Mouse (Mus musculus) hindbrain, embryonic 11.5 days (tissue): ENCODE measurements at regions not wholly inside any gene's neighbourhood (a gene's known extent, or its start where the extent isn't known, plus 50 kb on each side); places are given as distances from the start of the nearest gene placed in this dataset.

Source experiments
- ATAC-seq: fragments of 200-750 bp; cut with Nextera tagmentation; 2 replicates; pipeline ENCODE4 v1.8.0; 2017; ENCODE audit warnings: mild to moderate bottlenecking, moderate TSS enrichment, moderate library complexity; ENCODE audit not compliant: low FRiP score
- DNase-seq: peaks from one replicate; pipeline ENCODE4 v3.0.0-alpha.2; 2015; ENCODE audit warnings: low spot score
- H3K27ac ChIP-seq: fragments of 300-500 bp; sonication (generic); 2 replicates; pipeline ENCODE4 v1.5.1; 2014; ENCODE audit warnings: mild to moderate bottlenecking, low read depth, low read length
- H3K27me3 ChIP-seq: fragments of 300-500 bp; sonication (generic); 2 replicates; pipeline ENCODE4 v1.6.1; 2014; ENCODE audit warnings: mild to moderate bottlenecking, low read length, moderate library complexity, mixed read lengths; ENCODE audit not compliant: control insufficient read depth, insufficient read depth
- H3K36me3 ChIP-seq: fragments of 300-500 bp; sonication (generic); 2 replicates; pipeline ENCODE4 v1.6.1; 2014; ENCODE audit warnings: mild to moderate bottlenecking, low read length, moderate library complexity, mixed read lengths; ENCODE audit not compliant: control insufficient read depth, insufficient read depth
- H3K4me1 ChIP-seq: fragments of 300-500 bp; sonication (generic); replicated peaks from 2 replicates; pipeline ENCODE4 v1.6.1; 2014; ENCODE audit warnings: low read length, mixed read lengths; ENCODE audit not compliant: control insufficient read depth, insufficient read depth
- H3K4me2 ChIP-seq: fragments of 300-500 bp; sonication (generic); replicated peaks from 2 replicates; pipeline ENCODE4 v1.6.1; 2014; ENCODE audit warnings: mild to moderate bottlenecking, low read depth, low read length
- H3K4me3 ChIP-seq: fragments of 300-500 bp; sonication (generic); 2 replicates; pipeline ENCODE4 v1.5.1; 2014; ENCODE audit warnings: low read depth, low read length
- H3K9ac ChIP-seq: fragments of 300-500 bp; sonication (generic); 2 replicates; pipeline ENCODE4 v1.6.1; 2014; ENCODE audit warnings: low read depth, low read length
- H3K9me3 ChIP-seq: fragments of 300-500 bp; sonication (generic); 2 replicates; pipeline ENCODE4 v1.6.1; 2016; ENCODE audit warnings: low read length; ENCODE audit not compliant: control insufficient read depth
- WGBS: fragments of 180-500 bp; shearing (Covaris S2); extraction: QIAGEN DNeasy Blood & Tissue Kit; methylation state at CpG from one replicate; pipeline ENCODE4 v1.1.7; 2014; 5-methylcytosine and 5-hydroxymethylcytosine counted together

DNA sequence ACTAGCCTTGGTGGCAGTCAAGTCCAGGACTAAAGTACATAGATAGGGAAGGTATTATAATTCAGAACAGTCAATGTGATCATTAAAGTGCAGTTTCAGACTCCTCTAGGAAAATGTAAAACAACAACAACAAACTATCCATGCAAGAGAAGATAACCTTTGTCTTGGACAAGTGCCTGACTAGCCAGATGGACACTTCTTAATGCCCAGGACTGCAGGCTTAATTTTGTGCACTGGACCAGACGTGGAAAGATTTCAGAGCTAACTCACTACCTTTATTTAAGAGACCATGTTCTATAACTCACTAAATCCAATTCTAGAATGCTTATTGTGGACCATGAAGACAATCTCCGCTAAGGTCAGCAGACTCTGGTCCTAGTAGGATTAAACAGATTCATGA, 215.6 kb upstream of the Stxbp5 start:
- Histone ChIP-seq H3K27me3 (no peaks in the 10 kb centered on the region), H3K9ac (no peak overlapping the region), H3K27ac (no peak overlapping the region), H3K4me2 (no peak overlapping the region), H3K9me3 (no peaks in the 10 kb centered on the region), H3K4me1 (no peaks in the 10 kb centered on the region), H3K4me3 (no peak overlapping the region), H3K36me3 (no peaks in the 10 kb centered on the region)
- 83% methylated on average over 2 of the region's 2 CpGs for WGBS
- ATAC-seq, result no peak
- no peak for DNase-seq

- H3K4me1 ChIP-seq, result no peaks in the 10 kb centered on the region
Observed at GRCm38 (mm10) chr10:10113256-10113655, 212.4 kb upstream of the Stxbp5 start.

DNA sequence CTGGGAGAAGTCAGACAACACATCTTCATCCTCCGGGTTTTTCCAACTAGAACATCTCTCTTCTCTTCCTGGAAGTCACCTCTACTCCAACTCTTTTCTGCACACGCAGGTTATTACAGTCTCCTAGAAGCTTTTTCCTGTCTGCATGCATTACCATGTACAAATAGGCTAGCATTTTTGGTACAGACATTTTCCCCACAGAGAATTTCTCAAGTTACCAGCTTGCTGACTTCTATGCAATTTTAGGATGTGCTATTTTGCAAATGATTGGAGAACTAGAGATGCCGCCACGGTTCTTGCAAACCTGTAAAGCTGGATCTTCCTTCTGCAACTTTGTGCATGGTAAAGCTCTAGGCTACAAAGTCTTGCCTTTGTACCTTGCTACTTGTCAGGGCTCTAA, 210.2 kb upstream of the Stxbp5 start:
- ATAC-seq (no peak), DNase-seq (no peak)
- no peaks in the 10 kb centered on the region for H3K36me3 ChIP-seq
- H3K9me3 ChIP-seq, result no peaks in the 10 kb centered on the region
- H3K27me3 ChIP-seq, result no peaks in the 10 kb centered on the region
- H3K4me3 ChIP-seq, result no peak overlapping the region
- WGBS, result 91% methylated on average over 4 of the region's 4 CpGs
- no peaks in the 10 kb centered on the region for H3K4me1 ChIP-seq
- H3K27ac ChIP-seq, result no peak overlapping the region
- no peak overlapping the region for H3K9ac ChIP-seq
- H3K4me2 ChIP-seq, result no peak overlapping the region

More at GRCm38 (mm10) chr10:10113256-10113655, 212.4 kb upstream of the Stxbp5 start:
- Histone ChIP-seq H3K9me3 (no peaks in the 10 kb centered on the region), H3K27ac (no peak overlapping the region), H3K4me2 (no peak overlapping the region), H3K36me3 (no peaks in the 10 kb centered on the region), H3K27me3 (no peaks in the 10 kb centered on the region), H3K9ac (no peak overlapping the region), H3K4me3 (no peak overlapping the region)
- ATAC-seq (no peak), DNase-seq (no peak)

GRCm38 (mm10) chr10:10109867-10110266, 209.0 kb upstream of the Stxbp5 start:
- Histone ChIP-seq H3K4me3 (no peak overlapping the region), H3K36me3 (no peaks in the 10 kb centered on the region), H3K27me3 (no peaks in the 10 kb centered on the region), H3K9me3 (no peaks in the 10 kb centered on the region), H3K4me1 (no peaks in the 10 kb centered on the region), H3K4me2 (no peak overlapping the region), H3K9ac (no peak overlapping the region), H3K27ac (no peak overlapping the region)
- DNase-seq (no peak), ATAC-seq (no peak)
- WGBS, result 83% methylated on average over 8 of the region's 8 CpGs

- no peaks in the 10 kb centered on the region for H3K9me3 ChIP-seq
- H3K4me1 ChIP-seq, result no peaks in the 10 kb centered on the region
- no peaks in the 10 kb centered on the region for H3K27me3 ChIP-seq
- WGBS, result 69% methylated on average over 3 of the region's 3 CpGs
- DNase-seq (no peak), ATAC-seq (no peak; the same call in 1 of the 2 replicates)
- no peak overlapping the region for H3K9ac ChIP-seq
- no peak overlapping the region for H3K4me2 ChIP-seq
- no peak overlapping the region for H3K27ac ChIP-seq
- no peaks in the 10 kb centered on the region for H3K36me3 ChIP-seq
- no peak overlapping the region for H3K4me3 ChIP-seq
Observed at GRCm38 (mm10) chr10:10107123-10107525, 206.2 kb upstream of the Stxbp5 start.

DNA sequence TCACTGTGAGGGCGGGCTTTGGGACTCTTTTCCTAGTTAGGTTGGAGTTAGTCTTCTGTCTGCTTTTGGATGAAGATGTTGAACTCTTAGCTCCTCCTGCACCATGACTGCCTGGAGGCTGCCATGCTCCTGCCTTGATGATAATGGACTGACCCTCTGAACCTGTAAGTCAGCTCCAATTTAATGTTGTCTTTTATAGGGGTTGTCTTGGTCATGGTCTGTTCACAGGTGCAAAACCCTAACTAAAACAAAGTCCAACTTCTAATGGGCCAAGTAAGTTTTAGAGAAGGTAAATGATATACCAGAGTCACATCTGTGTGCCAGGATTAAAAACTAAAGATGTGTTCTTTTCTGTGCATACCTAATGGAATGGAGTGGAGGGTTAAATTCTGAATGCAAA, 205.8 kb upstream of the Stxbp5 start:
- no peak overlapping the region for H3K27ac ChIP-seq
- no peak overlapping the region for H3K9ac ChIP-seq
- no peak overlapping the region for H3K4me2 ChIP-seq
- no peaks in the 10 kb centered on the region for H3K27me3 ChIP-seq
- no peak for DNase-seq
- no peak for ATAC-seq
- no peak overlapping the region for H3K4me3 ChIP-seq
- no peaks in the 10 kb centered on the region for H3K9me3 ChIP-seq
- H3K36me3 ChIP-seq, result no peaks in the 10 kb centered on the region
- WGBS, result 81% methylated on average over 1 of the region's 1 CpGs
- H3K4me1 ChIP-seq, result no peaks in the 10 kb centered on the region

GRCm38 (mm10) chr10:10101641-10102040, 200.8 kb upstream of the Stxbp5 start:
- no peaks in the 10 kb centered on the region for H3K36me3 ChIP-seq
- no peak overlapping the region for H3K4me2 ChIP-seq
- no peak overlapping the region for H3K4me3 ChIP-seq
- H3K9me3 ChIP-seq, result no peaks in the 10 kb centered on the region
- H3K27ac ChIP-seq, result no peak overlapping the region
- no peaks in the 10 kb centered on the region for H3K4me1 ChIP-seq
- no peak overlapping the region for H3K9ac ChIP-seq
- ATAC-seq (no peak), DNase-seq (no peak)
- H3K27me3 ChIP-seq, result no peaks in the 10 kb centered on the region
- 81% methylated on average over 2 of the region's 2 CpGs for WGBS

GRCm38 (mm10) chr10:10098521-10098920, 197.6 kb upstream of the Stxbp5 start:
- H3K27me3 ChIP-seq, result no peaks in the 10 kb centered on the region

GRCm38 (mm10) chr10:10094113-10094512, 193.2 kb upstream of the Stxbp5 start:
- Histone ChIP-seq H3K9me3 (no peaks in the 10 kb centered on the region), H3K27me3 (no peaks in the 10 kb centered on the region), H3K9ac (no peak overlapping the region), H3K4me2 (no peak overlapping the region), H3K4me3 (no peak overlapping the region), H3K4me1 (no peaks in the 10 kb centered on the region), H3K36me3 (no peaks in the 10 kb centered on the region), H3K27ac (no peak overlapping the region)
- no peak for ATAC-seq
- 80% methylated on average over 1 of the region's 1 CpGs for WGBS
- no peak for DNase-seq

More at GRCm38 (mm10) chr10:10098521-10098920, 197.6 kb upstream of the Stxbp5 start:
- Histone ChIP-seq H3K27ac (no peak overlapping the region), H3K9ac (no peak overlapping the region), H3K4me1 (no peaks in the 10 kb centered on the region), H3K36me3 (no peaks in the 10 kb centered on the region), H3K4me2 (no peak overlapping the region), H3K9me3 (no peaks in the 10 kb centered on the region), H3K4me3 (no peak overlapping the region)
- no peak for ATAC-seq
- no peak for DNase-seq
- 93% methylated on average over 1 of the region's 1 CpGs for WGBS
